Mouse (Mus musculus) urinary bladder, postnatal 25 days (tissue): ENCODE data around the gene Tln1.

Source experiments
- DNase-seq: peaks from one replicate; pipeline ENCODE4 v3.0.0; 2022; ENCODE audit warnings: low spot score

Tln1 gene

DNA sequence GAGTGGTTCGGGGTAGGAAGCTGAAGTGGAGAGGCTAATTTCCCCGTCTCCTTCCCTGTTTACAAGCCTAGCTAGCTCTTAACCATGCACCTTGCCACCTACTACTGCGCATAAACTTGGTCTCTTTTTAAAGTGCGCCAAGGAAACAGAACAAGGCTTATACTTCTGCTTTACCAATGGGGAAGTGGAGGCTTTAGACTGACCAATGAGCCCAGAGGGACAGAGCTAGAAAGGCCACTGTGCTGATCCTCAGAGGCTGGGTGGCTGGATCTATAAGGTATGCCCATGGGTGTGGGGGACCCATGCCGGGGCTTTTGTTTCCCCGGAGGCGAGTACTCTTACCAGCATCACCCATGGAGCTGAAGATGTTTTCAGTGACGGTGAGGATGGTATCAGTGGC, 15.3 kb downstream of the Tln1 start:
- no peak for DNase-seq

- no peak for DNase-seq
These were observed 16.0 kb downstream of the Tln1 start for GRCm38 (mm10) chr4:43546375-43547047.

- no peak for DNase-seq
These were observed 20.4 kb downstream of the Tln1 start for GRCm38 (mm10) chr4:43542044-43542443.

DNA sequence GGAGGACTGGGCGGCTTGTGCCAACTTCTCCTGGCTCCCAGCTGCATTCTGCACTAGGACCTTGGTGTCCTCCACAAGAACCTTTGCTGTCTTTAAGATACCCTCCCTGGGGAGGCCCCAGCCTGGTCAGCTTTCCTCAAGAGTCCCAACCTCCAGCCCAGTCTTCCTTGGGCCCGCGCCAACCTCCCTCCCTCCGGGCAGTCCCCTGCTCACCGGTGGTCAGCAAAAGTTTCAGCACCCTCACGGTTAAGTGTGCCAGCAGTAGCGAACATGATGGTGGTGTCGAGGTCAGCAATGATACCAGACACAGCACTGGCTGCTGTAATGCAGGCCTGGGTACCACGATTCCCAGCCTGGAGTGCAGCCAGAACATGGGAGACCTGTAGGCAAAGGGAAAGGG, 26.5 kb downstream of the Tln1 start:
- DNase-seq, result no peak

GRCm38 (mm10) chr4:43535628-43536027, 26.9 kb downstream of the Tln1 start:
- no peak for DNase-seq

GRCm38 (mm10) chr4:43533270-43533669, 29.2 kb downstream of the Tln1 start:
- no peak for DNase-seq

DNA sequence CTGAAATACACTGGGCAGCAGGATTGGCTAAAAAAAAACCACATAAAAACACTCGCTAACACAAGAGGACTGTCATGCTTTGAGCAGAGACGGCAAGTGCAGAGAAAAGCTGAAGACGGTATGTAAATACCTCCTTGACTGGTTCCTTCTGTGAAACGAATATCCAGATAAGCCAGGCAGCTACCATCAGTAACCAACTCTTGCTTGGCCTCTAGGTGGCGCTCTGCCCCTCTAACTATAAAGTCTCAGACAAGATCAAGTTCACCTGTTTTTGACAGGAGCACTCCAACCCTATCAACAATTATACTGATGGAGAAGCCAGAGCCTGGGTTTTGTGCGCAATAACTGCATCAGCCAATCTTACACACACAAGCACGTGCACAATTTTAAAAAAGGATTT, 31.9 kb downstream of the Tln1 start:
- peak; percentile 80 for DNase-seq

DNA sequence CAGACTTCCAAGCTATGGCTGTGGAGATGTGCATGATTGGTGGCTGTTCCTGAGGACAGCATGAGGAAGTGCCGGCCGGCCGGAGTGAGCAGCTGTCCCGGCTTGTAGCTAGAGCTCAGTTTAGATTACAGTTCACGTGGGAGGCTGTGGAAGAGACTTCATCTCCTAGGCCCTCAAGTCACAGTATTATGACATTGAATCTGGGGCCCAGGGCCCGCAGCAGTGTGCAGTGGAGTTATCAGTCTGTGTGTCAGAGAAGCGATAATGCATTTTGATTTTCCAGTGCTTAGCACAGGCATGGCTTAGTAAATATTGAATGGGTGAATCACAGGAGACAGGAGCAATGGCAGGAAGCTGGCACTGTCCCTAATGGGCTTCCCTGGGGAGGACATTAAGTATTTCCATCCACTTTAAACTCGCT, 32.4 kb downstream of the Tln1 start:
- no peak for DNase-seq

DNA sequence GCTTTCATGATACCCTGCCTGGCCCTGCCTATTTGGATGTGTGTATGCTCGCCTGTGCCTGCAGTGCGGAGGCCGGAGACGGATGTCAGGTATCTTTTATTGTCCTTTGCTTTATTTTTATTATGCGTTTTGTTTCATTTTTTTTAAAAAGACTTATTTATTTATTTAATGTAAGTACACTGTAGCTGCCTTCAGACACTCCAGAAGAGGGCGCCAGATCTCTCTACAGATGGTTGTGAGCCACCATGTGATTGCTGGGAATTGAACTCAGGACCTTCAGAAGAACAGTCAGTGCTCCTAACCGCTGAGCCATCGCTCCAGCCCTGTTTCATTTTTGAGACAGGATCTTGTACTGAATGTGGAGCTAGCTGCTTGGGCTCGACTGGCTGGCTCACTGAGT, 34.0 kb downstream of the Tln1 start:
- DNase-seq, result no peak

GRCm38 (mm10) chr4:43527880-43528279, 34.6 kb downstream of the Tln1 start:
- DNase-seq, result no peak

- DNase-seq, result peak; percentile 88
These were observed 42.5 kb downstream of the Tln1 start for GRCm38 (mm10) chr4:43519956-43520355.

- no peak for DNase-seq
These were observed 42.9 kb downstream of the Tln1 start for GRCm38 (mm10) chr4:43519551-43519950.

DNA sequence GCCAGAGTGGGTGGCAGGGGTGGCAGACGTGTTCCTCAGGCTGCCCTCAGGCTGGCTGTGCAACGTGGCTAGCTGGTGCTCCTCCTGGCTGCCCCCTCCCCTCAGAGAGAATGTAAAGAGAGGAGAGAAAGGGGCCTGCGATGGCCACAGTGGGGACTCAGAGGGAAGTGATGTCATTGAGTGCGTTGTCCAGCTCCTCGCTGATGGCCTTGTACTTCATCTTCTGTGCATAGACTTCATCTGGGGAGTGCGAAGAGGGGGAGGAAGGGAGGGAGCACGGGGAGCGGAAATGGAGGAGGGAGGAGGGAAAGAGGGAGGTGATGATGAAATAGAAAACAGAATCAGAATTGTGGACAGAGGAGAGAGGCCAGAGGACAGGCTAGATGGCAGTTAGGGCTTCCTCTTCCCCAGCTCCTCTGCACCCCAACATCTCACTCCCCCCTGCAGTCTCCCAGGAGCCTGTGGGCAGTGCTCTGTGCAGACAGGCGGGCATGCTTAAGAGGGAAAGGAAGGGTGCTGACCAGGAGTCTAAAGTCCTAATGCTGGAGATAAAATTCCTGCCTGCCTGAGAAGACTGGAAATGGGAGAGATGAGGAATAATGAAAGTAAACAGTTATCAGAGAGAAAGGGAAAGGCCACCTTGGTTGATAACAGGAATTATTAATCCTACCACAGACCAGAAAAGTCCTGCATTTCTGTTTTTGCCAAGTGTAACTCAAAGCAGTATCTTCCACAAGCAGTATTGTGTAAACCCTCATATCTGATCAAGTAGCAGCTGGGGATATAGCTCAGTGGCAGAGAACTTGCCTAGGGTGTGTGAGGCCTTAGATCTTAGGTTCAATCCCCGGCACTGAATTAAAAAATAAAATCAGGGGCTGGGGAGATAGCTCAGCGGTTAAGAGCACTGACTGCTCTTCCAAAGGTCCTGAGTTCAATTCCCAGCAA, 46.5 kb downstream of the Tln1 start:
- no peak for DNase-seq

DNA sequence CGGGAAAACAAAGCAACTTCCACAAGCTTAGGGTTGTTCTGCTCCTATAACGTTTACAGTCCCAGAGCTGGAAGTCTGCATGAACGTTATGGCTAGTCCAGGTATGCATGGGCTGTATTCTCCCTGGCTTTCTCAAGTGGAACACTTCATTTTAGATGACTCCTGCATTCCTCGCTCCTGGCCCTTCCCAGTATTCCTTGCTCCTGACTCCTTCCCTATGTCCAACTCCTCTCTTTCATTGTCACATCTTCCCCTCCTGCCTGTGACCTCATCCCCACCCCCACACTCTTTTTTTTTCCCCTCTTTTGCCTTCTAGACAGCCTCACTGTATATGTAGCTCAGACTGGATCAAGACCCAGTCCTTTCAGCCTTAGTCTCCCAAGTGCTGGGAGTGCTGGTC, 48.7 kb downstream of the Tln1 start:
- no peak for DNase-seq

- DNase-seq, result no peak
These were observed 49.2 kb downstream of the Tln1 start for GRCm38 (mm10) chr4:43513300-43513699.

DNA sequence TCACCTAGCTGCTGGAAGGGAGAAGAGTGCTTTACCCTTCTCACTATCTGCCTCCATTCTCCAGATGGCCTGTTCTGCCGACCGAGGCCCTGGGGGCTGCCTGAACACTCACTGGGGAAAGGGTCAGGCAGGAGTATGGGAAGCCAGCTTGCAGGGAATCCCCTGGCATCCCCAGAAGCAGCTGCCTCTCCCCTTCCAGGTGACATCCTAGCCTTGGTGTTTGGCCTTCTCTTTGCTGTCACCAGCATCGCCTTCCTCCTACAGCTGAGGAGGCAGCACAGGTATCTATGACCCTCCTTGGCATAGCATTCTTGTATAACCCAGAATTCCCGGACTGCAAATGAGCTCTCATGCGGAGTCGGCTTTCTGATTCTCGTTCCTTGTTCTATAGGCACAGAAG, 49.8 kb downstream of the Tln1 start:
- no peak for DNase-seq

GRCm38 (mm10) chr4:43511675-43512454, 50.6 kb downstream of the Tln1 start:
- no peak for DNase-seq

GRCm38 (mm10) chr4:43509109-43509508, 53.4 kb downstream of the Tln1 start:
- DNase-seq, result no peak

DNA sequence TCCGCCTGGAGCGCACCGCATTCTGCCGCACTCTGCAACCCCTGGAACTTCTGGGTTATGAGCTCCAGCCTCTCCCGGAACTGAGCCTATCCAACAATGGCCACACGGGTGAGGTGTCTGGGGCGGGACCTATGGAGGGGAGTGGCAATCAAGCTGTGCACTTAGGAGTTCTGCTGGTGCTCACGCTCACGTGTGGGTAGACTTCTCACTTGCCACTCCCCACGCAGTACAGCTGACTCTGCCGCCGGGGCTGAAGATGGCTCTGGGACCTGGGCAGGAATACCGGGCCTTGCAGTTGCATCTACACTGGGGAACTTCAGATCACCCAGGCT, 53.9 kb downstream of the Tln1 start:
- no peak for DNase-seq

DNA sequence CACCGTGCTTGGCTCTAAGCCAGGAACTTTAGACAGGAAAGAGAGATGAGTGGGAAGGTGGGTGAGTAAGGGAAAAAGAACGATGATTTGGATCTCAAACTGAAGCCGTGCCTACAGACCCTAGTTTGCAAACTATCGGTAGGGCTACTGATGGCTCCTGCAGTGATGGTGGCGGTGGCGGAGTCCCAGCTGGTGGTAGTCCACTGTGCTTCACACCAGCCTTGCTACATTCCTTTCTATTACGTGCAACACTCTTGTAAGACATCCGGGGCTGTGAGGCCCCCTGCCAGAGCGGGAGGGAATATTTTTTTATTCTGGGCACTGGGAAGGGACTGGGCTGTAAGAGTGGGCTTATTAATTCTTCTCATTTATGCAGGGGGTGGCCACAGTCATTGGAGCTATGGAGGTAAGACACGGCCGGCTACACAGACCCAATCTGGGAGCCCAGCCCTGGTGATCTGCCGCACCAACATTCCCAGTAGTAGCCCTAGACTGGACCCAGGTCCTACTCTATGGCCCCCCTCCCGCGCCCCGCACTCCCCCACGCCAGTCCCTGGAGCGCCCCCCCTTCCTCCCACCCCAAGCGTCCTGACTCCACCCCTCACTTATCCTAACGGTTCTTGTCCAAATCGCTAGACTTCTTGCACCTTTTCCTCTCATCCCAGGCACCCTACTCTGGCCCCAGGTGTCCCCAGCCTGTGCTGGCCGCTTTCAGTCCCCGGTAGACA, 54.4 kb downstream of the Tln1 start:
- no peak for DNase-seq

- no peak for DNase-seq
These were observed 55.8 kb downstream of the Tln1 start, which contains the start of gene Car9 for GRCm38 (mm10) chr4:43506536-43507185. Gene Car9, plus strand, starts transcription at chr4:43506966.
